Mouse (Mus musculus): ENCODE results near the gene Vmac. TPM values are rescaled to one million over a fixed set of nuclear protein-coding genes. Genes with fewer than 3 reads are reported as not detected.

Vmac gene
- polyA plus RNA-seq, 1 experiment from 2014 or later = 23.6 TPM

GRCm38 (mm10) chr17:56683546-56684140 lies 34.2 kb downstream of the Vmac start:
- no peak overlapping the region for H3K27ac ChIP-seq (ENCODE audit: low read depth, low read length)
- H3K36me3 ChIP-seq (ENCODE audit: control insufficient read depth, insufficient read depth, low read length) = peaks cover 77% of the 10 kb centered on the region
- WGBS = 82% methylated on average over 5 of the region's 5 CpGs
- no peak overlapping the region for H3K4me3 ChIP-seq (ENCODE audit: low read length)
- H3K9ac ChIP-seq (ENCODE audit: low read depth, low read length) = no peak overlapping the region
- H3K27me3 ChIP-seq (ENCODE audit: control insufficient read depth, insufficient read depth, low read length) = no peaks in the 10 kb centered on the region
- H3K4me2 ChIP-seq (replicated peaks; ENCODE audit: low read depth, low read length) = no peak overlapping the region
- H3K4me1 ChIP-seq (ENCODE audit: control insufficient read depth, insufficient read depth, low read length) = no peaks in the 10 kb centered on the region
- no peak for ATAC-seq (ENCODE audit: low FRiP score, low TSS enrichment)
- no peaks in the 10 kb centered on the region for H3K9me3 ChIP-seq (ENCODE audit: control insufficient read depth, low read length)

GRCm38 (mm10) chr17:56682880-56683279 lies 34.9 kb downstream of the Vmac start:
- Histone ChIP-seq H3K4me2 (replicated peaks; ENCODE audit: low read depth, low read length) (no peak overlapping the region), H3K9me3 (ENCODE audit: control insufficient read depth, low read length) (no peaks in the 10 kb centered on the region), H3K9ac (ENCODE audit: low read depth, low read length) (no peak overlapping the region), H3K36me3 (ENCODE audit: control insufficient read depth, insufficient read depth, low read length) (peaks cover 70% of the 10 kb centered on the region), H3K4me1 (ENCODE audit: control insufficient read depth, insufficient read depth, low read length) (no peaks in the 10 kb centered on the region), H3K27me3 (ENCODE audit: control insufficient read depth, insufficient read depth, low read length) (no peaks in the 10 kb centered on the region), H3K4me3 (ENCODE audit: low read length) (no peak overlapping the region), H3K27ac (ENCODE audit: low read depth, low read length) (no peak overlapping the region)
- ATAC-seq (ENCODE audit: low FRiP score, low TSS enrichment) = no peak
- WGBS = 81% methylated on average over 3 of the region's 3 CpGs

GRCm38 (mm10) chr17:56681791-56682190 lies 36.0 kb downstream of the Vmac start:
- Histone ChIP-seq H3K27ac (ENCODE audit: low read depth, low read length) (no peak overlapping the region), H3K27me3 (ENCODE audit: control insufficient read depth, insufficient read depth, low read length) (no peaks in the 10 kb centered on the region), H3K9me3 (ENCODE audit: control insufficient read depth, low read length) (no peaks in the 10 kb centered on the region), H3K4me2 (replicated peaks; ENCODE audit: low read depth, low read length) (no peak overlapping the region), H3K36me3 (ENCODE audit: control insufficient read depth, insufficient read depth, low read length) (peaks cover 68% of the 10 kb centered on the region), H3K9ac (ENCODE audit: low read depth, low read length) (no peak overlapping the region), H3K4me3 (ENCODE audit: low read length) (no peak overlapping the region), H3K4me1 (ENCODE audit: control insufficient read depth, insufficient read depth, low read length) (no peaks in the 10 kb centered on the region)
- WGBS = 72% methylated on average over 4 of the region's 4 CpGs
- ATAC-seq (ENCODE audit: low FRiP score, low TSS enrichment) = no peak

DNA sequence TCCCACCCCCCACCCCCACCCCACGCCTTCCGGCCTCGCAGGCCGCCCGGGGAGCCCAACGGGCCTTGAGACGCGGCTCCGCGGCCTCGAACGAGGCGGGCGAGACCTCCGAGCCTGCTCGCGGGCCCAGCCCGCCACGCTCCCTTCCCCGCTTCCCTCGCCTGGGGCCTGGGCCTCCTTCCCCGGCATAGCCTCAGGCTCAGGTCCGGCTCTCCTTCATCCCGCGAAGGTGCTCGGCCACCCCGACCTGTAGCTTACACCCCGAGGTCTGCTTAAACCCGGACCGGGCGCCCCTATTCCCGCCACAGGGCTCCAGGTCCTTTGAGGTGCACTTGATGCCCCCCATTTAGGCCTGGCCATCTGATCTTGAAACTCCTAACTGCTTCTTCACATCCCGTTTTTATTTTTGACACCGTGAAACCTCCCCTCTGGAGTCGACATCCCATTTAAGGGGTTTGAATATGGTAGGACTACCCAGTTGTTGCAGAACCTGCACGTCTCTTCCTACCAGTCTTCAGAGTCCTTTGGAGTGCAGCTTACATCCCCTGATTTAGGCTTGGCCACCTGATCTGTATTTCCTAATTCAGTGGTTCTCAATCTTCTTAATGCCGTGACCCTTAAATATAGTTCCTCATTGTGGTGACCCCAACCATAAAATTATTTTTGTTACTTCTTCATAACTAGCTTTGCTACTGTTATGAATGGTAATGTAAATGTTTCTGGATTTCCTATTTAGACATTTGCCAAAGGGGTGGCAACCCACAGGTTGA lies 44.0 kb downstream of the Vmac start:
- Histone ChIP-seq H3K27me3 (ENCODE audit: control insufficient read depth, insufficient read depth, low read length) (no peaks in the 10 kb centered on the region), H3K36me3 (ENCODE audit: control insufficient read depth, insufficient read depth, low read length) (peaks cover 22% of the 10 kb centered on the region), H3K4me2 (replicated peaks; ENCODE audit: low read depth, low read length) (peak overlapping the region; percentile 78), H3K4me1 (ENCODE audit: control insufficient read depth, insufficient read depth, low read length) (peaks cover 9% of the 10 kb centered on the region), H3K27ac (ENCODE audit: low read depth, low read length) (peak overlapping the region; percentile 49; the same call in 1 of the 2 replicates), H3K9ac (ENCODE audit: low read depth, low read length) (peak overlapping the region; percentile 98), H3K9me3 (ENCODE audit: control insufficient read depth, low read length) (no peaks in the 10 kb centered on the region), H3K4me3 (ENCODE audit: low read length) (peak overlapping the region; percentile 95)
- WGBS = 1% methylated on average over 30 of the region's 37 CpGs
- ATAC-seq (ENCODE audit: low FRiP score, low TSS enrichment) = peak; percentile 30

GRCm38 (mm10) chr17:56672941-56673646 lies 44.7 kb downstream of the Vmac start, which contains the start of gene Ranbp3:
TSS of gene Ranbp3 (plus strand) at chr17:56673294.
- peak within 1 kb of the TSS; percentile 77 for H3K27ac ChIP-seq (ENCODE audit: low read depth, low read length)
- peak; percentile 92 for ATAC-seq (ENCODE audit: low FRiP score, low TSS enrichment)
- WGBS = 1% methylated on average over 60 of the region's 66 CpGs
- peak within 1 kb of the TSS; percentile 95 for H3K4me3 ChIP-seq (ENCODE audit: low read length)
- no peaks in the 10 kb centered on the region for H3K27me3 ChIP-seq (ENCODE audit: control insufficient read depth, insufficient read depth, low read length)
- no peaks in the 10 kb centered on the region for H3K9me3 ChIP-seq (ENCODE audit: control insufficient read depth, low read length)
- H3K9ac ChIP-seq (ENCODE audit: low read depth, low read length) = peak within 1 kb of the TSS; percentile 98
- H3K4me1 ChIP-seq (ENCODE audit: control insufficient read depth, insufficient read depth, low read length) = peaks cover 9% of the 10 kb centered on the region
- peak within 1 kb of the TSS; percentile 78 for H3K4me2 ChIP-seq (replicated peaks; ENCODE audit: low read depth, low read length)
- peaks cover 19% of the 10 kb centered on the region for H3K36me3 ChIP-seq (ENCODE audit: control insufficient read depth, insufficient read depth, low read length)

DNA sequence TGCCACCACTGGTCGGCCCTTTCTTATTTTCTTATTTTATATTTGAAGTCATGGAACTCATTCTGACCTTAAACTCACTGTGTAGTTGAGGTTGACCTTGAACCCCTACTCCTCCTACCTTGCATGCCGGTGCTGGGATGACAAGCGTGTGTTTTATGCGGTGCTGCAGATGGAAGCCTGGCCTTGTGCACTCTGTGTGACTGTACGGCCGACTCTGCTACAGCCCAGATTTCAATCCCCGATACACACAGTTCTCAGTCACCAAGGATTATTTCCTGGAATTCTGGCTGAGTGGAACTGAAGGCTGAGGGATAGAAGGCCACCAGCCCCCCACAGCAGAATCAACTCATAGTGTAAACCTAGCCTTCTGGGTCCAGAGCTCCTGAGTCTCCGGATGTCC lies 48.1 kb downstream of the Vmac start:
- no peak for ATAC-seq (ENCODE audit: low FRiP score, low TSS enrichment)
- peaks cover 8% of the 10 kb centered on the region for H3K4me1 ChIP-seq (ENCODE audit: control insufficient read depth, insufficient read depth, low read length)
- H3K27me3 ChIP-seq (ENCODE audit: control insufficient read depth, insufficient read depth, low read length) = no peaks in the 10 kb centered on the region
- no peak overlapping the region for H3K4me3 ChIP-seq (ENCODE audit: low read length)
- no peak overlapping the region for H3K4me2 ChIP-seq (replicated peaks; ENCODE audit: low read depth, low read length)
- 79% methylated on average over 8 of the region's 8 CpGs for WGBS
- H3K9ac ChIP-seq (ENCODE audit: low read depth, low read length) = no peak overlapping the region
- no peaks in the 10 kb centered on the region for H3K9me3 ChIP-seq (ENCODE audit: control insufficient read depth, low read length)
- H3K36me3 ChIP-seq (ENCODE audit: control insufficient read depth, insufficient read depth, low read length) = no peaks in the 10 kb centered on the region
- H3K27ac ChIP-seq (ENCODE audit: low read depth, low read length) = no peak overlapping the region

DNA sequence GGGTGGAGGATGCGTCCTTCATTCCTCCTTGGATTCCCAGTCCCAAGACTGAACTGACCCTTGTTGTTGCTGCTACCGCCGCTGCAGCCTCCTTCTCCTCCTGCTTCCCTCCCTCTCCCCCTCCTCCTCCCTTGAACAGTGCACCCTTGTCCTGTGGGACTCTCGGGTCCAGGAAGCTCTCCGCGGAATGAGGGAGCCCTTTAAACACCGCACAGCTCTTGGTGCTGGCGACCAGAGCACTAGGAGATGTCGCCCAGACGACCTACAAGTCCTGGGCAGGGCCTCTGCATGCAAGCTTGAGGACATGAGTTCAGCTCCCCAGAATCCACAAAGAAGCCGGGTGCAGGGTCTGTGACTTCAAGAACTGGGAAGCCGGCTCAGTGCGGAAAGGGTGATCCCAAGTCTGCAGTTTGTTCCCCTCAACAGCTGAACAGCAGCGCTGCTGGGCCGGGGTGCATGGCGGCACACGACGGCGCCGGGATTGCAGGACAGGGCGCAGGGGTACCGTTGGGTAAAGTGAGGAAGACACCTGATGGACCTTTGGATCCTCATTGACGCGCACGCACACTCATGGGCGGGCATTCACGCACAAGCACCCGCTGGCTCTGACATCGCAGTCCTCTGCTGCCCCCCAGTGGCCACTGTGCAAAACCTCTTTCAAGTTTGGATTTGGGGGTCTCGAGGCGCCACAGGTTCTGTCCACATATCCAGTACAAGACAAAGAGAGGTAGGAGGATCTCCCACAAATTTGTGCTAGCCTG lies 49.3 kb downstream of the Vmac start:
- H3K36me3 ChIP-seq (ENCODE audit: control insufficient read depth, insufficient read depth, low read length) = no peaks in the 10 kb centered on the region
- peaks cover 11% of the 10 kb centered on the region; the same call in 1 of the 2 replicates for H3K4me1 ChIP-seq (ENCODE audit: control insufficient read depth, insufficient read depth, low read length)
- H3K27ac ChIP-seq (ENCODE audit: low read depth, low read length) = no peak overlapping the region
- H3K9ac ChIP-seq (ENCODE audit: low read depth, low read length) = peak overlapping the region; percentile 47
- peak overlapping the region; percentile 87 for H3K4me2 ChIP-seq (replicated peaks; ENCODE audit: low read depth, low read length)
- ATAC-seq (ENCODE audit: low FRiP score, low TSS enrichment) = 0 out of 2 replicates have a peak, but pooled peaks have one; percentile 7
- H3K27me3 ChIP-seq (ENCODE audit: control insufficient read depth, insufficient read depth, low read length) = no peaks in the 10 kb centered on the region
- H3K4me3 ChIP-seq (ENCODE audit: low read length) = peak overlapping the region; percentile 41
- 5% methylated on average over 31 of the region's 31 CpGs for WGBS
- no peaks in the 10 kb centered on the region for H3K9me3 ChIP-seq (ENCODE audit: control insufficient read depth, low read length)

- Histone ChIP-seq H3K27ac (ENCODE audit: low read depth, low read length) (no peak overlapping the region), H3K9me3 (ENCODE audit: control insufficient read depth, low read length) (no peaks in the 10 kb centered on the region), H3K27me3 (ENCODE audit: control insufficient read depth, insufficient read depth, low read length) (no peaks in the 10 kb centered on the region), H3K4me2 (replicated peaks; ENCODE audit: low read depth, low read length) (no peak overlapping the region), H3K4me1 (ENCODE audit: control insufficient read depth, insufficient read depth, low read length) (peaks cover 12% of the 10 kb centered on the region; the same call in 1 of the 2 replicates), H3K36me3 (ENCODE audit: control insufficient read depth, insufficient read depth, low read length) (no peaks in the 10 kb centered on the region), H3K9ac (ENCODE audit: low read depth, low read length) (no peak overlapping the region), H3K4me3 (ENCODE audit: low read length) (no peak overlapping the region)
- no peak for ATAC-seq (ENCODE audit: low FRiP score, low TSS enrichment)
- 81% methylated on average over 3 of the region's 3 CpGs for WGBS
Observed at GRCm38 (mm10) chr17:56667591-56667990, 50.2 kb downstream of the Vmac start.
